Mouse (Mus musculus): ENCODE results near the gene Mrvi1. TPM values are rescaled to one million over a fixed set of nuclear protein-coding genes. Genes with fewer than 3 reads are reported as not detected.
"Not testable (repeated sequence)": the region's sequence is repeated elsewhere in the genome, so short reads cannot be mapped to it uniquely, and the experiment has no call there.

The Mrvi1 gene
- total RNA-seq, 1 experiment: 0.27 TPM

DNA sequence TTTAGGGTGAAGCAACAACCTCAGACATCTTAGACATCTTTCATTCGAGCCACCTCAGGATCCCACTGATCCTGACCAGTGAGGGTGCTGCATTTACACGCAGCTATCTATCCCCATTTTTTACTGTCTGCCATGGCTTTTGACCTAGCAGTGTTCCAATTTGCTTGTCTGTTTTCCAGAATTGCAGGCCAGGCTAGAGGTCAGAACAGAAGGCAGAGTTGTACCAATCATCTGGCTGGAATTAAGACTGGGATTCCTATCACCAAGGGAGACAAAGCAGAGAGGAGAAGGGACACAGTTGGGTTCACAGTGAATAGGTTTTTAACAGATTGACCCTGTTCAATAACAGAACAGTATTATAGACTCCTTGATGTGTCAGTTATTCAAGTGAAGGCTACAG is 75.7 kb downstream of the Mrvi1 start:
- no peaks in the 10 kb centered on the region for H3K9me3 ChIP-seq (ENCODE audit: control insufficient read depth, insufficient read depth, low read depth, low read length)
- H3K9ac ChIP-seq (ENCODE audit: insufficient read depth, low read depth, low read length, poor library complexity, severe bottlenecking): no peak overlapping the region
- no peak overlapping the region for H3K4me3 ChIP-seq (ENCODE audit: insufficient read depth in 1 of 2, low read depth in 1 of 2, low read length in 2 of 2, poor library complexity in 1 of 2, severe bottlenecking in 1 of 2)
- TF ChIP-seq ZNF384 (IDR thresholded peaks at IDR 0.05; ENCODE audit: low read depth, low read length): no peak
- TF ChIP-seq ZC3H11A (IDR thresholded peaks at IDR 0.05; ENCODE audit: borderline replicate concordance, low read depth, low read length): no peak
- TF ChIP-seq MAFK (IDR thresholded peaks at IDR 0.05; ENCODE audit: insufficient read depth, low read depth, low read length): no peak
- TF ChIP-seq HCFC1 (IDR thresholded peaks at IDR 0.05; ENCODE audit: borderline replicate concordance, insufficient read depth, low read length): no peak
- no peaks in the 10 kb centered on the region for H3K4me1 ChIP-seq (ENCODE audit: control insufficient read depth in 2 of 2, insufficient read depth in 2 of 2, low read length in 2 of 2, poor library complexity in 1 of 2)
- DNase-seq (ENCODE audit: low read depth, low spot score): no peak
- no peak overlapping the region for H3K27ac ChIP-seq (ENCODE audit: insufficient read depth, low read depth, low read length, poor library complexity, severe bottlenecking)
- in situ Hi-C loops (cut with MboI; ENCODE audit: low sequenced_read_pairs in 2 of 2, unreplicated experiment in 2 of 2): no loop called here
- H3K36me3 ChIP-seq (ENCODE audit: control insufficient read depth, insufficient read depth, low read length, poor library complexity, severe bottlenecking): no peaks in the 10 kb centered on the region

GRCm38 (mm10) chr7:110903226-110903625 is 79.0 kb downstream of the Mrvi1 start:
- TF ChIP-seq HCFC1 (IDR thresholded peaks at IDR 0.05; ENCODE audit: borderline replicate concordance, insufficient read depth, low read length) (no peak), ZC3H11A (IDR thresholded peaks at IDR 0.05; ENCODE audit: borderline replicate concordance, low read depth, low read length) (no peak), CHD2 (IDR thresholded peaks at IDR 0.05; ENCODE audit: low read depth, low read length) (no peak), MAFK (IDR thresholded peaks at IDR 0.05; ENCODE audit: insufficient read depth, low read depth, low read length) (no peak), ZNF384 (IDR thresholded peaks at IDR 0.05; ENCODE audit: low read depth, low read length) (no peak)
- in situ Hi-C loops (cut with MboI; ENCODE audit: low sequenced_read_pairs in 2 of 2, unreplicated experiment in 2 of 2): no loop called here

GRCm38 (mm10) chr7:110897202-110897601 is 85.1 kb downstream of the Mrvi1 start:
- H3K9me3 ChIP-seq (ENCODE audit: control insufficient read depth, insufficient read depth, low read depth, low read length): no peaks in the 10 kb centered on the region
- DNase-seq (ENCODE audit: low read depth, low spot score): no peak
- H3K27ac ChIP-seq (ENCODE audit: insufficient read depth, low read depth, low read length, poor library complexity, severe bottlenecking): no peak overlapping the region
- no peaks in the 10 kb centered on the region for H3K4me1 ChIP-seq (ENCODE audit: control insufficient read depth in 2 of 2, insufficient read depth in 2 of 2, low read length in 2 of 2, poor library complexity in 1 of 2)
- no peak overlapping the region for H3K4me3 ChIP-seq (ENCODE audit: insufficient read depth in 1 of 2, low read depth in 1 of 2, low read length in 2 of 2, poor library complexity in 1 of 2, severe bottlenecking in 1 of 2)
- in situ Hi-C loops (cut with MboI; ENCODE audit: low sequenced_read_pairs in 2 of 2, unreplicated experiment in 2 of 2): no loop called here
- TF ChIP-seq ZC3H11A (IDR thresholded peaks at IDR 0.05; ENCODE audit: borderline replicate concordance, low read depth, low read length): no peak
- no peak for TF ChIP-seq HCFC1 (IDR thresholded peaks at IDR 0.05; ENCODE audit: borderline replicate concordance, insufficient read depth, low read length)
- TF ChIP-seq ZNF384 (IDR thresholded peaks at IDR 0.05; ENCODE audit: low read depth, low read length): no peak
- TF ChIP-seq MAFK (IDR thresholded peaks at IDR 0.05; ENCODE audit: insufficient read depth, low read depth, low read length): no peak
- no peak for TF ChIP-seq CHD2 (IDR thresholded peaks at IDR 0.05; ENCODE audit: low read depth, low read length)
- no peak overlapping the region for H3K9ac ChIP-seq (ENCODE audit: insufficient read depth, low read depth, low read length, poor library complexity, severe bottlenecking)
- H3K36me3 ChIP-seq (ENCODE audit: control insufficient read depth, insufficient read depth, low read length, poor library complexity, severe bottlenecking): no peaks in the 10 kb centered on the region

More at GRCm38 (mm10) chr7:110903226-110903625, 79.0 kb downstream of the Mrvi1 start:
- Histone ChIP-seq H3K4me1 (ENCODE audit: control insufficient read depth in 2 of 2, insufficient read depth in 2 of 2, low read length in 2 of 2, poor library complexity in 1 of 2) (no peaks in the 10 kb centered on the region), H3K9ac (ENCODE audit: insufficient read depth, low read depth, low read length, poor library complexity, severe bottlenecking) (no peak overlapping the region), H3K36me3 (ENCODE audit: control insufficient read depth, insufficient read depth, low read length, poor library complexity, severe bottlenecking) (no peaks in the 10 kb centered on the region), H3K27ac (ENCODE audit: insufficient read depth, low read depth, low read length, poor library complexity, severe bottlenecking) (no peak overlapping the region), H3K4me3 (ENCODE audit: insufficient read depth in 1 of 2, low read depth in 1 of 2, low read length in 2 of 2, poor library complexity in 1 of 2, severe bottlenecking in 1 of 2) (no peak overlapping the region), H3K9me3 (ENCODE audit: control insufficient read depth, insufficient read depth, low read depth, low read length) (no peaks in the 10 kb centered on the region)
- no peak for DNase-seq (ENCODE audit: low read depth, low spot score)

GRCm38 (mm10) chr7:110896453-110896852 is 85.8 kb downstream of the Mrvi1 start:
- TF ChIP-seq ZNF384 (IDR thresholded peaks at IDR 0.05; ENCODE audit: low read depth, low read length): no peak
- TF ChIP-seq ZC3H11A (IDR thresholded peaks at IDR 0.05; ENCODE audit: borderline replicate concordance, low read depth, low read length): no peak
- TF ChIP-seq CHD2 (IDR thresholded peaks at IDR 0.05; ENCODE audit: low read depth, low read length): no peak
- no peak for TF ChIP-seq MAFK (IDR thresholded peaks at IDR 0.05; ENCODE audit: insufficient read depth, low read depth, low read length)
- in situ Hi-C loops (cut with MboI; ENCODE audit: low sequenced_read_pairs in 2 of 2, unreplicated experiment in 2 of 2): no loop called here
- H3K27ac ChIP-seq (ENCODE audit: insufficient read depth, low read depth, low read length, poor library complexity, severe bottlenecking): no peak overlapping the region
- H3K4me3 ChIP-seq (ENCODE audit: insufficient read depth in 1 of 2, low read depth in 1 of 2, low read length in 2 of 2, poor library complexity in 1 of 2, severe bottlenecking in 1 of 2): no peak overlapping the region
- H3K4me1 ChIP-seq (ENCODE audit: control insufficient read depth in 2 of 2, insufficient read depth in 2 of 2, low read length in 2 of 2, poor library complexity in 1 of 2): no peaks in the 10 kb centered on the region
- H3K36me3 ChIP-seq (ENCODE audit: control insufficient read depth, insufficient read depth, low read length, poor library complexity, severe bottlenecking): no peaks in the 10 kb centered on the region
- DNase-seq (ENCODE audit: low read depth, low spot score): no peak
- no peak overlapping the region for H3K9ac ChIP-seq (ENCODE audit: insufficient read depth, low read depth, low read length, poor library complexity, severe bottlenecking)
- no peaks in the 10 kb centered on the region for H3K9me3 ChIP-seq (ENCODE audit: control insufficient read depth, insufficient read depth, low read depth, low read length)

DNA sequence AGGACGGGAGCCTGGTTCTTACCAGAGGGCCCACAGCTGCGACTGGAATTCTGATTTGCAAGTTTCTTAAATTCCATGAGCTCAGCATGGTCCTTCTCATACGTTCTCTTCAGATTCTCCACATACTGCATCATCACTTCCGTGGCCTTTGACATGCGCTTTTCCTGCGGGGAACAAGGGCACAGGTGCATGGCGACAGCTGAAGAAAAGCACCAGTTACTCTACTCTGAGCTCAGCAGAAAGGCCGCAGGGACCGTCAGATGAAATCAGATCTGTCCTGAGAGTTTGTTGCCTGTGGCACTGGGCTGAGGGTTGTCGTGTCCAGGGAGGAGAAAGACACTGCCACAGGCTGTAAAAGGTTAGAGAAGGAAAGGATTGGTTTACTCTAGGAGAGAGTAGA is 86.5 kb downstream of the Mrvi1 start:
- H3K4me1 ChIP-seq (ENCODE audit: control insufficient read depth in 2 of 2, insufficient read depth in 2 of 2, low read length in 2 of 2, poor library complexity in 1 of 2); H3K9ac ChIP-seq (ENCODE audit: insufficient read depth, low read depth, low read length, poor library complexity, severe bottlenecking); H3K4me3 ChIP-seq (ENCODE audit: insufficient read depth in 1 of 2, low read depth in 1 of 2, low read length in 2 of 2, poor library complexity in 1 of 2, severe bottlenecking in 1 of 2); H3K36me3 ChIP-seq (ENCODE audit: control insufficient read depth, insufficient read depth, low read length, poor library complexity, severe bottlenecking); DNase-seq (ENCODE audit: low read depth, low spot score); H3K27ac ChIP-seq (ENCODE audit: insufficient read depth, low read depth, low read length, poor library complexity, severe bottlenecking); H3K9me3 ChIP-seq (ENCODE audit: control insufficient read depth, insufficient read depth, low read depth, low read length); in situ Hi-C loops (cut with MboI; ENCODE audit: low sequenced_read_pairs in 2 of 2, unreplicated experiment in 2 of 2): not testable (repeated sequence)
